Mouse (Mus musculus): ENCODE results near the gene Apobec1.
"Not testable (repeated sequence)": the region's sequence is repeated elsewhere in the genome, so short reads cannot be mapped to it uniquely, and the experiment has no call there.

Gene Apobec1

GRCm38 (mm10) chr6:122602992-122603322, 713 bp upstream of the Apobec1 start:
- DNase-seq, result no peak

GRCm38 (mm10) chr6:122601615-122602014, 629 bp downstream of the Apobec1 start:
- no peak for DNase-seq

GRCm38 (mm10) chr6:122601031-122601430, 1.2 kb downstream of the Apobec1 start:
- DNase-seq, result no peak

GRCm38 (mm10) chr6:122600066-122600646, 2.1 kb downstream of the Apobec1 start:
- DNase-seq, result no peak

- no peak for DNase-seq
Observed at GRCm38 (mm10) chr6:122599054-122599737, 3.0 kb downstream of the Apobec1 start.

- no peak for DNase-seq
Observed at GRCm38 (mm10) chr6:122598436-122598835, 3.8 kb downstream of the Apobec1 start.

- DNase-seq, result no peak
Observed at GRCm38 (mm10) chr6:122598014-122598413, 4.2 kb downstream of the Apobec1 start.

- DNase-seq, result no peak
Observed at GRCm38 (mm10) chr6:122596608-122597007, 5.6 kb downstream of the Apobec1 start.

- DNase-seq, result peak in 1 of 2 experiments; percentile 12
Observed at GRCm38 (mm10) chr6:122595637-122596036, 6.6 kb downstream of the Apobec1 start.

- no peak for DNase-seq
Observed at GRCm38 (mm10) chr6:122592905-122593304, 9.3 kb downstream of the Apobec1 start.

GRCm38 (mm10) chr6:122591027-122591758, 11.1 kb downstream of the Apobec1 start:
- no peak for DNase-seq

- DNase-seq, result no peak
Observed at GRCm38 (mm10) chr6:122579086-122579485, 23.2 kb downstream of the Apobec1 start.

- no peak for DNase-seq
Observed at GRCm38 (mm10) chr6:122577030-122577429, 25.2 kb downstream of the Apobec1 start.

- DNase-seq, result not testable (repeated sequence)
Observed at GRCm38 (mm10) chr6:122575037-122575436, 27.2 kb downstream of the Apobec1 start.

GRCm38 (mm10) chr6:122571617-122571959, 30.7 kb downstream of the Apobec1 start:
- no peak for DNase-seq

GRCm38 (mm10) chr6:122570695-122571616, 31.3 kb downstream of the Apobec1 start:
- no peak for DNase-seq

- no peak for DNase-seq
Observed at GRCm38 (mm10) chr6:122569762-122570161, 32.5 kb downstream of the Apobec1 start.

- DNase-seq, result no peak
Observed at GRCm38 (mm10) chr6:122569113-122569512, 33.1 kb downstream of the Apobec1 start.

- no peak for DNase-seq
Observed at GRCm38 (mm10) chr6:122565070-122565784, 37.0 kb downstream of the Apobec1 start.

- peak; percentile 12 to 27 for DNase-seq
Observed at GRCm38 (mm10) chr6:122562463-122562862, 39.8 kb downstream of the Apobec1 start.

GRCm38 (mm10) chr6:122561005-122561404, 41.2 kb downstream of the Apobec1 start:
- DNase-seq, result peak in 1 of 2 experiments; percentile 8

GRCm38 (mm10) chr6:122560427-122560826, 41.8 kb downstream of the Apobec1 start:
- peak; percentile 71 for DNase-seq
